Mouse (Mus musculus): Measurements from ENCODE around the gene Pum1.

Pum1 gene

GRCm38 (mm10) chr4:130793180-130793501, 130.0 kb downstream of the Pum1 start:
- DNase-seq = no peak

- DNase-seq = no peak
Measured at GRCm38 (mm10) chr4:130794771-130795170, 131.7 kb downstream of the Pum1 start.

DNA sequence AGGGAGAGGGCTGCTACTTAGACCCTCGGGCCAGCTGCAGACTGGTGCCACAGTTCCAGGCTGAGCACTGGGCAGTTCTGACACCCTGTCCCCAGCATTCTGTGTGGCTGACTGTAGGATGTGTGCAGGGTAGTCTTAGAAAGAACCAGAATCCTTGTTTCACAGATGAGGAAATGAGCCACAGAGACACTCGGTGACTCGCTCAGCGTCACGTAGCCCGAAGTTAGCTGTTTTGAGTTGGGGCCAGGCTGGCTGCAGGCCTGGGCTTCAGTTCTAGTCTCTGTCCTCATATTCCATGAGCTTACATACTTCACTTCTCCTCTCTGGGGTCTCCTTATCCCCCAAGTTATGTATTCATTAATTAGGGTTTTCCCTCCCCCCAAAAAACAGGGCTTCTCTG, 132.8 kb downstream of the Pum1 start:
- no peak for DNase-seq

- DNase-seq = peak; percentile 81
Measured at GRCm38 (mm10) chr4:130797201-130798051, 134.3 kb downstream of the Pum1 start.

DNA sequence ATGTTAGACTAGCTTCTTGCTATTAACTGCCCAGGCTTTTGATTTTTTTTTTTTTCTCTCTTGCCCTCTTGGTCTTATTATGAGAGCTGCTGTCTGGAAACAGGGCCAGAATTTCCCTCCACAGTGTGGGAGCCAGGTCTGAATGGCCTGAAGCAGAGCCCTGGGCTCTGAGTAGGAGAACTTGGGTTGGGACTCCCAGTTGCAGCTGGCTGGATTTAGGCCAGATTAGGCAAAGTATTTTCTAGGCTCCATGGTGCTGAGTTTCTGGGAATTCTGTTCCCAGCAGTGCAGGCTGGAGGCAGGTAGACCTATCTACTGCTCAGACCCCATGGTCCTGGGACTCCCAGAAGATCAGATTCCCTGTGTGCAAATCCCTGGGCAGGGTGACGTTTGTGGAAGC, 135.3 kb downstream of the Pum1 start:
- DNase-seq = no peak

DNA sequence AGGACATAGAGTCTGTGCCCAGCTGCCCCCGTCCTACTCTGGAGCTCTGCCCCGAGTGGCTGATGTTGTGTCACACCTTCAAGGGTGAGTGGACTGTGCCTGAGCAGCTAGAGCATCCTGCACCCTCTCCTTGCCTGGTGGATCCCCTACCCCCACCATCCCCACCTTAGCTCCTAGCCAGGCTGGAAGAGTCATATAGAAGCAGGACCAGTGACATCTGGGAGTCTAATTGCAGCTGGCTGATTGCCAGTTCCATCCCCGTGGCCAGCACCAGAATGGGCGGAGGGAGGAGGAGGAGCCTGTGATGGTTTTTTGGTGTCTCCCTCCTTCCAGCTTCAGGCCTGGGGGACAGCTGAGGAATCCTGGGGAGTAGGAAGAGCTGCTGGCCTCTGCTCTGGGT, 136.0 kb downstream of the Pum1 start:
- DNase-seq = peak; percentile 72

DNA sequence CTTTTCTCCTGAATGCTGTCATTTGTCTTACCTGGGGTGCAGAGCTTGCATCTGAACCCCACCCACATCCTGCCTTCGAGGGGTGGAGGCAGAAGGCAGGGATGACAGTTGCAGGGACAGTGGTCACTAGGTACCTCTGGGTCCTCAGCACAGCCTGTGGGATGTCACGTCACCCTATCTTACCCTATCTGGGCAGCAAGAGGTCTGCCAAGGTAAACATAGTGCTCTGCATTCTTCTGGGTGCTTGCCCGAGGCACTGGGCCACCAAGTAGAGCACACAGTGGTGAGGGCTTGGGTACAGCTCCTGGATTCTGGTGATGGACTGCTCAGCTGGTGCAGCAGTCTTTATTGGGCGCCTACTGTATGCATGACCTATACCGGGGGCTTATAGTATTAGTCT, 136.5 kb downstream of the Pum1 start:
- DNase-seq = no peak

DNA sequence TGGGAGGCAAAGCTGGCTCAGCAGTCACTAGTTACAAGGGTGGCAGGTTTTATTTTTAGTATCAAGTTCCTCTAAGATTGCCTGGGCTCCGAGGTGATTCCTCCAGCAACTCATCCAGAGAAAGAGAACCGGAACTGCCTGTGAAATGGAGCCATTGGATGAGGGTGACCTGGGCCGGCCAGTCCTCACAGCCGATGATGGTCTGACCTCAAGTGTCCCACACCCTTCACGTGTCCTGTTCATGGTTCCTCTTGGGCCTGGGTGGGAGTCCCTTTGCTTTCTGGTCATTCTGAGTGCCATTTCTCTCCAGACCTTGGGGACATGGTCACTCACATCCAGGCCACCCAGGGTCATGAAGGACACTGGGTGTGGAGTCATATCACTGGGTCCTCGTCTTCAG, 137.0 kb downstream of the Pum1 start:
- DNase-seq = no peak

DNA sequence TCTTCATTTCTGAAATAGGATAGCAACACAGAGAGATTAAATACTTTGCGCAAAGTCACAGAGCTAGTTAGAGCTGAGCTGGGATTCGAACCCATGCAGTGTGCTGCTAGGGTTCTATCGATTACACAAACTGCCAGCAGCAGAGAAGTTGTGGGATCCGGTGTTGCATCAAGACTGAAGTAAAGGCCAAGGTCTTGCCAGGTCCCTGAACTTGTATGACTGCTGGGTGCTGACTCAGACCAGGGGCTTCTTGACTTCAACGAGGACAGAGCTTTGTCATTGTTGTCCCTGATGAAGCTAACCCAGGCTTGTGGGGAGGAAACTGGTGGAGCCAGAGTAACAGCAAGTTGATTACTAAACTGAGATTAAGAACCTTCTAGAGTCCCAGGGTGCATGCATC, 138.1 kb downstream of the Pum1 start:
- DNase-seq = no peak

GRCm38 (mm10) chr4:130801624-130802329, 138.7 kb downstream of the Pum1 start:
- DNase-seq = peak; percentile 20

GRCm38 (mm10) chr4:130803591-130803990, 140.5 kb downstream of the Pum1 start:
- no peak for DNase-seq

- DNase-seq = no peak
Measured at GRCm38 (mm10) chr4:130804292-130804691, 141.2 kb downstream of the Pum1 start.

- DNase-seq = no peak
Measured at GRCm38 (mm10) chr4:130804771-130805361, 141.7 kb downstream of the Pum1 start.

DNA sequence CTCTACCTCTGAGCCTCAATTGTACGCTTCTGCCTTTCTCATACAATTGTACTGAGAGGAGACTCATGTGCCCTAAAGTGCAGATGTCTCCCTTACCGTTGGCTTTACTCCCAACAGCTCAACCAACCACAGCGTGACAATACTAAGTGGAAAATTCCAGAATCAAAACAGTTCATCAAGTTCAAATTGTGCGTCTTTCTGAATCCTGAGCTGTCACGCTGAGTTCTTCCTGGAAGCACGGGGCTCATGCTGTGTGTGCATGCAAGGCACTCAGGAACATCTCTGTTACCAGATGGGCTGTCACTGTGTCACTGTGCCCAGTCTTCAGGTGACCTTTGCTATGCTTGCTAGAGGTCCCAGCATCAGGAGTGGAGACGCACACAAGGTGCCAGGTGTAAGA, 142.6 kb downstream of the Pum1 start:
- no peak for DNase-seq

DNA sequence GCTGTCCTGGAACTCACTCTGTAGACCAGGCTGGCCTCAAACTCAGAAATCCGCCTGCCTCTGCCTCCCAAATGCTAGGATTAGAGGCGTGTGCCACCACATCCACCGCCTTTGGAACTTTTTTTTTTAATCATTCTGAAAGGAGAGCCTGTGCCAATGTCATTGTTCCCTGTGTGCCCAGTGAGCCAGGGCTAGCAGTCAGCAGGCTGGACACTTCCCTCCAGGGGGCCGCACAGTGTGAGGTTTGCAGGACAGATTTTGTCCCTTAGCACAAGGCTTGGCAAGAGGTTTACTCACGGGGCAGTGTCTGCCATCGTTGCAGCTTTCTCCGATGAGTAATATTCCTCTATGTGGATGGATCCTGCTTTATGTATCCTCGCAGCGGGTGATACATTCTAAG, 143.6 kb downstream of the Pum1 start:
- no peak for DNase-seq

DNA sequence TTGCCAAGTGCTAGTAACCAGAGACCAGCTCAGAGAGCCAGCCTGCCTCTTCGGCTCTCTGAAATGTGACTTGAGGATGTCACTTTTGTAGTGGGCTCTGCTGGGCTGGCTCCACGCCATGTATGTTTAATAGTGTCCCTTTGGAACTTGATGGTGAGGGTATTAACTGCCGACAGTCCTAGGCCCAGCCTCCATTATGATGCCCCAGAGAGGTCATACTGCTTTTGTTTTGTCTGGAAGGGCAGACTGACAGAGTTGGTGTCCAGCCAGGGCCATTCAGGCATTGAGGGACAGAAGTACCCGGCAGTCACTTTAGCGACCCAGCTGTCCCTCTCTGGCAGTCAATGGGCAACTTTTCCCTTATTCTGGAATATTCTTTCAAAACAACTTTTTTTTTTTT, 146.7 kb downstream of the Pum1 start:
- no peak for DNase-seq

GRCm38 (mm10) chr4:130810845-130811244, 147.7 kb downstream of the Pum1 start:
- no peak for DNase-seq

DNA sequence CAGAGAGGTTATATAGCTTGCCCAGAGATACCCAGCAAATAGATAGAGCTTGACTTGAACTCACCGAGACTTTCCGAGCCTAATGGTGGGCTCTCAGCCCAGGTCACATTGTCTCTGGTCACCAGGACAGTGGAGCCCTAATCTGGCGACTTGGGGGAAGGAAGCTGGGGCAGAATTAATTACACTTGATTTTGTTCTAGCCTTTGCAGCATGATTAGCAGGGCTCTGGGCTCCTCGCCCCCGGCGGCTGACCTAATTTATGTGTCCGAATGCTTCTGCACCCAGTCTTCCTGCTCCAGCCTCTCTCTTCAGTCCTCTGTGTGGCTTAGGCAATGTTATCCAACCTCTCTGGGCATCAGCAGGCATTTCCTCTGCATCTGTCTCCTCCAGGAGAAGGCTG, 148.3 kb downstream of the Pum1 start:
- no peak for DNase-seq

- no peak for DNase-seq
Measured at GRCm38 (mm10) chr4:130813958-130814357, 150.8 kb downstream of the Pum1 start.

- no peak for DNase-seq
Measured at GRCm38 (mm10) chr4:130814742-130815330, 151.7 kb downstream of the Pum1 start.

DNA sequence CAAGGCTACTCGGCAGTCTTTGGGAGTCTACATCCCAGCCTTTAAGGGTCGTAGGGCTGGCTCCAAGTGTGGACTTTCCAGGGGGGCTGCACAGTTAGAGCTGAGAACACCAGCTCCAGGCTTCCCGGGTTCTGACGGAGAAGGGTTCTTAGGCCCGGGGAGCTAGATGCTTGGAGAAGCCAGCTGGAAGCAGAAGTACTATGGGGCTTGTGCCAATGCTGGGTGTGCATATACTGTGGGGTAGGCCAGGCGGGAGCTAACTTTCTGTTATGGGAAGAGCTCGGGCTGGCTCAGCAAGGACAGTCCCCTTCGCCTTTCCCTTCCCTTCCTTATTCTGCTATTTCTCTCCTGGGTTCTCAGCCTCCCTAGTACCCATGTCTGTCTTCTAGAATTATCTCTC, 152.7 kb downstream of the Pum1 start:
- no peak for DNase-seq

GRCm38 (mm10) chr4:130819806-130820205, 156.7 kb downstream of the Pum1 start:
- no peak for DNase-seq

DNA sequence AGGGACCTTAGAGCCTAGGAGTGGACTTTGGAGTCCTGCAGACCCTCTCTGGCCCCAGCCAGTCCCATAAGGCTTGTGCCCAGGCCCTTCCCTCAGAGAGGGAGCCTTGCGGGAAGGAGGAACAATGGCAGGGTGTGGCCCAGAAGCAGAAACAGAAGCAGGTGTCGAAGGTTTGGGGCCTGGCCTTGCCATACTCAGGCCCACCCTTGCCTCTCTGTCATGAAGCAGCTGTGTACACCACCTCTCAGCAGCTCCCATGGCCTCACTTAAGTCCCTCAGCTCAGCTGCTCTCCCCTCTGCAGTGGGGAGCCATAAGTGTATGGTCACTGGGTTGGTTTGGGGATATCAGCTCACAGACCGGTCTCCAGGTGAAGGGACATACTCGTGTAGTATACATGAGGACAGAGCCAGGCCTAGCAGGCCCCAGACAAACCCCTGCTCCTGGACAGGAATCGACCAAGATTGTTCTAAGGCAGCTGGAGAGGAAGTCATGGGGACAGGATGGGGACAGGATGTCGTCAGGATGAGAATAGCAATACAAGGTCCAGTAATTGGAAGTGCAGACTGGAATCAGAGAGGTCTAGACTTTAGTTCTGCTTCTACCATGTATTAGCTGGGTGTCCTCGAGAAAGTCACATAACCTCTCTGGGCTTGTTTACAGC, 157.6 kb downstream of the Pum1 start:
- peak; percentile 33 for DNase-seq

Data from kidney, postnatal 10 days (tissue).